In the genomic region with DNA sequence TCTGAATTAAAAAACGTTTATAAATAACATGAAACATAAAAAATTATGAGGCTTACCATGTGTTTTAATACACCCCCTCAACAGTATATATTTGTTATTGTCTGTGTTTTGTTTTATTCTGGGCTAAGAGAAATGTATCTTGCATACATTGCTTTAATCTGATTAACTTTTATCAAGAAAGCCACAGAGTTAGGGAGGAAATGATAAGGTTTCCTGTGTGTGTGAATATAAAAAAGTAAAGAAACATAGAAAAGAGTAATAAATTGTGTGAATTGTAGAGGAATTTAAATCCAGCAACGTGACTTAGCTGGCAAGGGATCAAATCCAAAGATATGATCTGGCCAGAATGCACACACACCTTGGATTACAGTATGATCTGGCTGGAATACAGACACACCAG, we compare ENCODE assay signal across 25 mouse cellular contexts.
DNase-seq lines count a peak whose midpoint lies in the region; ATAC-seq and TF ChIP-seq lines count a peak whose summit lies in the region.
"Had no signal": no experiment of that assay in that cellular context is flagged by ENCODE, and none has a peak within 500 bp of the region (broad histone marks: within the 10 kb centered on the region; RNA-seq: fewer than 3 reads in every experiment).

No protein-coding gene starts in this region.

- no peak overlapping the region for H3K9ac ChIP-seq in MEL (ENCODE audit: control insufficient read depth, low read depth, low read length, poor library complexity, severe bottlenecking)
- H3K9ac ChIP-seq in liver, embryonic 11.5 days (ENCODE audit: low read depth, low read length), result no peak overlapping the region
- H3K9ac ChIP-seq: forebrain, embryonic 13.5 days; heart, embryonic 13.5 days; hindbrain, embryonic 14.5 days; intestine, embryonic 15.5 days had no signal

- peak; percentile 71 to 72 for TF ChIP-seq EP300 in MEL (IDR thresholded peaks at IDR 0.05; ENCODE audit: low read depth in 1 of 2, low read length in 2 of 2)

- peaks cover 0 to 39% of the 10 kb centered on the region in 2 experiments; a peak in 2 of 4 replicates for H3K36me3 ChIP-seq in MEL (ENCODE audit: control insufficient read depth in 1 of 2, insufficient read depth in 2 of 2, low read length in 2 of 2)
- H3K36me3 ChIP-seq in liver, embryonic 11.5 days (ENCODE audit: control insufficient read depth, insufficient read depth, low read length), result no peaks in the 10 kb centered on the region
- H3K36me3 ChIP-seq: forebrain, embryonic 10.5 days; heart, embryonic 10.5 days; heart, embryonic 13.5 days; intestine, embryonic 15.5 days had no signal

- H3K27ac ChIP-seq in MEL (ENCODE audit: control insufficient read depth, low read depth, low read length), result no peak overlapping the region
- H3K27ac ChIP-seq in liver, embryonic 11.5 days (ENCODE audit: low read depth, low read length), result no peak overlapping the region
- H3K27ac ChIP-seq: forebrain, embryonic 10.5 days; forebrain, embryonic 13.5 days; heart, embryonic 10.5 days; heart, embryonic 13.5 days; hindbrain, embryonic 14.5 days; hindbrain, postnatal 0 days; intestine, embryonic 15.5 days had no signal

- H3K4me2 ChIP-seq in liver, embryonic 11.5 days, result no peak overlapping the region
- H3K4me2 ChIP-seq: forebrain, embryonic 13.5 days; heart, embryonic 13.5 days; hindbrain, embryonic 14.5 days; intestine, embryonic 15.5 days had no signal

- no peak for TF ChIP-seq RAD21 in MEL (IDR thresholded peaks at IDR 0.05; ENCODE audit: low read depth, low read length)

- no peak for TF ChIP-seq POLR2A in MEL (IDR thresholded peaks at IDR 0.05; ENCODE audit: control insufficient read depth in 1 of 2, insufficient read depth in 1 of 2, low read depth in 1 of 2, low read length in 2 of 2, poor library complexity in 1 of 2)

- DNase-seq in CD4-positive, CD25-positive, alpha-beta regulatory T cell, adult 2 months (ENCODE audit: low read depth, low spot score), result peak; percentile 25
- DNase-seq in MEL (ENCODE audit: low read depth, low spot score), result no peak
- DNase-seq in urinary bladder, postnatal 10 days (ENCODE audit: low spot score), result no peak
- DNase-seq in liver, embryonic 11.5 days (ENCODE audit: low spot score), result no peak
- DNase-seq in embryo, embryonic 10.5 days (ENCODE audit: low spot score), result no peak
- DNase-seq: adrenal gland, adult 8-10 months; adrenal gland, postnatal 25 days; cerebellum, adult 11-12 months; cerebellum, adult 8-10 months; cerebellum, postnatal 10 days; cerebellum, postnatal 36 days; gastrocnemius, postnatal 25 days; heart, adult 18-20 months; heart, postnatal 14 days; heart, postnatal 4 days; kidney, adult 18-20 months had no signal

- 58% methylated on average over 2 of the region's 2 CpGs for WGBS in liver, embryonic 11.5 days

- ATAC-seq in inflammation-experienced regulatory T-cells, adult 6 months, result peak; percentile 41
- no peak for ATAC-seq in liver, embryonic 11.5 days (replicated peaks; ENCODE audit: low FRiP score)
- ATAC-seq: forebrain, embryonic 13.5 days; forebrain, embryonic 16.5 days; hindbrain, postnatal 0 days; intestine, embryonic 15.5 days had no signal

- peaks cover 22 to 48% of the 10 kb centered on the region in 2 experiments for H3K4me1 ChIP-seq in MEL (ENCODE audit: control insufficient read depth in 1 of 2, insufficient read depth in 2 of 2, low read length in 2 of 2)
- H3K4me1 ChIP-seq in liver, embryonic 11.5 days (replicated peaks; ENCODE audit: control insufficient read depth, insufficient read depth, low read length), result no peaks in the 10 kb centered on the region
- H3K4me1 ChIP-seq: forebrain, embryonic 10.5 days; forebrain, embryonic 13.5 days; heart, embryonic 10.5 days; heart, embryonic 13.5 days; intestine, embryonic 15.5 days had no signal

- TF ChIP-seq CTCF in MEL (IDR thresholded peaks at IDR 0.05 in 2 of 3, conservative IDR thresholded peaks at IDR 0.05 in 1 of 3; ENCODE audit: control insufficient read depth in 1 of 3, insufficient read depth in 1 of 3, low read depth in 2 of 3, low read length in 3 of 3, poor library complexity in 1 of 3, severe bottlenecking in 1 of 3), result no peak

- H3K79me2 ChIP-seq in MEL (ENCODE audit: control insufficient read depth, insufficient read depth, low read length, poor library complexity), result no peaks in the 10 kb centered on the region

- no peaks in the 10 kb centered on the region for H3K27me3 ChIP-seq in MEL (ENCODE audit: control insufficient read depth in 1 of 2, insufficient read depth in 2 of 2, low read length in 2 of 2)
- H3K27me3 ChIP-seq in liver, embryonic 11.5 days (replicated peaks; ENCODE audit: control insufficient read depth, insufficient read depth, low read length), result no peaks in the 10 kb centered on the region
- H3K27me3 ChIP-seq: forebrain, embryonic 13.5 days; heart, embryonic 13.5 days; intestine, embryonic 15.5 days had no signal

- no peak overlapping the region for H3K4me3 ChIP-seq in MEL (ENCODE audit: control insufficient read depth in 1 of 2, insufficient read depth in 1 of 2, low read depth in 2 of 2, low read length in 2 of 2)
- no peak overlapping the region for H3K4me3 ChIP-seq in liver, embryonic 11.5 days (ENCODE audit: low read depth, low read length)
- H3K4me3 ChIP-seq: forebrain, embryonic 10.5 days; forebrain, embryonic 13.5 days; heart, embryonic 10.5 days; heart, embryonic 13.5 days; intestine, embryonic 15.5 days had no signal

- no peaks in the 10 kb centered on the region for H3K9me3 ChIP-seq in MEL (replicated peaks; ENCODE audit: insufficient read depth, low read length)
- H3K9me3 ChIP-seq in liver, embryonic 11.5 days (ENCODE audit: control insufficient read depth, low read length), result no peaks in the 10 kb centered on the region
- H3K9me3 ChIP-seq: forebrain, embryonic 10.5 days; forebrain, embryonic 13.5 days; heart, embryonic 10.5 days; heart, embryonic 13.5 days; intestine, embryonic 15.5 days had no signal

TF ChIP-seq in MEL, 35 proteins besides CTCF, POLR2A, EP300 and RAD21:
- TF ChIP-seq TBP (IDR thresholded peaks at IDR 0.05; ENCODE audit: low read depth, low read length) (no peak), ZNF384 (IDR thresholded peaks at IDR 0.05; ENCODE audit: low read depth, low read length) (0 out of 2 replicates have a peak, but pooled peaks have one; percentile 27), MXI1 (IDR thresholded peaks at IDR 0.05; ENCODE audit: low read depth, low read length) (no peak), MAZ (IDR thresholded peaks at IDR 0.05; ENCODE audit: low read depth, low read length) (no peak), RCOR1 (IDR thresholded peaks at IDR 0.05; ENCODE audit: low read depth, low read length) (peak; percentile 46; the same call in 1 of the 2 replicates), NRF1 (IDR thresholded peaks at IDR 0.05; ENCODE audit: insufficient read depth, low read depth, low read length, poor library complexity, severe bottlenecking) (no peak), GATA1 (IDR thresholded peaks at IDR 0.05; ENCODE audit: low read depth, low read length) (peak; percentile 85), SMC3 (IDR thresholded peaks at IDR 0.05; ENCODE audit: low read depth, low read length) (no peak), USF1 (IDR thresholded peaks at IDR 0.05; ENCODE audit: low read depth, low read length) (peak; percentile 26; the same call in 1 of the 2 replicates), BHLHE40 (IDR thresholded peaks at IDR 0.05; ENCODE audit: borderline replicate concordance, low read depth, low read length) (no peak), TCF12 (IDR thresholded peaks at IDR 0.05; ENCODE audit: low read depth, low read length) (peak; percentile 78)
